Mouse (Mus musculus) stomach, postnatal 0 days (tissue): ENCODE measurements around the gene Ssu72.

Source experiments
- CTCF ChIP-seq: IDR thresholded peaks from 2 replicates; pipeline ENCODE4 v1.5.1; 2016; ENCODE audit warnings: antibody characterized with exemption, low read depth, mild to moderate bottlenecking, moderate library complexity
- EP300 ChIP-seq: optimal IDR thresholded peaks from 2 replicates; pipeline ENCODE3; 2016; ENCODE audit warnings: antibody characterized with exemption

DNA sequence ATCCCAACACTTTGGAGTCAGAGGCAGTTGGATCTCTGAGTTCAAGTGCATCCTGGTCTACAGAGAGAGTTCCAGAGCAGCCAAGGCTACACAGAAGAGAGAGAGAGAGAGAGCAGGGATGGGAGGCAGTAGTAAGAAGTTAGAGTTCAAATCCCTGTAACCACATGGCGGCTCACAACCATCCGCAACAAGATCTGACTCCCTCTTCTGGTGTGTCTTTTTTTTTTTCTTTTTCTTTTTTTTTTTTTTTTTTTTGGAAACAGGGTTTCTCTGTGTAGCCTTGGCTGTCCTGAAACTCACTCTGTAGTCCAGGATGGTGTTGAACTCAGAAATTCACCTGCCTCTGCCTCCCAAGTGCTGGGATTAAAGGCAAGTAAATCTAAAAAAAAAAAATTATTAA is 32.5 kb upstream of the Ssu72 start:
- TF ChIP-seq CTCF, result no peak
- no peak for TF ChIP-seq EP300
